Mouse (Mus musculus): ENCODE data around the gene Slc35c2.

The Slc35c2 gene

GRCm38 (mm10) chr2:165287202-165287984 lies at the start of gene Slc35c2:
Gene Slc35c2 (minus strand): TSS chr2:165287869.
- peak; percentile 93 for DNase-seq

GRCm38 (mm10) chr2:165337191-165337590 lies 49.5 kb upstream of the Slc35c2 start:
- peak; percentile 56 for DNase-seq

- no peak for DNase-seq
Measured at GRCm38 (mm10) chr2:165332610-165333210, 45.0 kb upstream of the Slc35c2 start.

- DNase-seq = no peak
Measured at GRCm38 (mm10) chr2:165329703-165330102, 42.0 kb upstream of the Slc35c2 start.

GRCm38 (mm10) chr2:165328746-165329145 lies 41.1 kb upstream of the Slc35c2 start:
- no peak for DNase-seq

GRCm38 (mm10) chr2:165327386-165327785 lies 39.7 kb upstream of the Slc35c2 start:
- DNase-seq = no peak

- peak; percentile 96 for DNase-seq
Measured at GRCm38 (mm10) chr2:165326304-165327190, 38.9 kb upstream of the Slc35c2 start, which contains the start of gene Elmo2. Gene Elmo2 (minus strand): TSS chr2:165326479.

- no peak for DNase-seq
Measured at GRCm38 (mm10) chr2:165325521-165326303, 38.0 kb upstream of the Slc35c2 start.

GRCm38 (mm10) chr2:165323928-165324327 lies 36.3 kb upstream of the Slc35c2 start:
- no peak for DNase-seq

- DNase-seq = no peak
Measured at GRCm38 (mm10) chr2:165323484-165323883, 35.8 kb upstream of the Slc35c2 start.

GRCm38 (mm10) chr2:165321981-165322735 lies 34.5 kb upstream of the Slc35c2 start:
- no peak for DNase-seq

GRCm38 (mm10) chr2:165321381-165321888 lies 33.8 kb upstream of the Slc35c2 start:
- DNase-seq = no peak

GRCm38 (mm10) chr2:165320531-165321150 lies 33.0 kb upstream of the Slc35c2 start:
- DNase-seq = no peak

GRCm38 (mm10) chr2:165319503-165319902 lies 31.8 kb upstream of the Slc35c2 start:
- no peak for DNase-seq

GRCm38 (mm10) chr2:165318941-165319340 lies 31.3 kb upstream of the Slc35c2 start:
- DNase-seq = no peak

GRCm38 (mm10) chr2:165317621-165318263 lies 30.1 kb upstream of the Slc35c2 start:
- no peak for DNase-seq

GRCm38 (mm10) chr2:165316837-165317473 lies 29.3 kb upstream of the Slc35c2 start:
- peak; percentile 66 for DNase-seq

- no peak for DNase-seq
Measured at GRCm38 (mm10) chr2:165316204-165316603, 28.5 kb upstream of the Slc35c2 start.

- no peak for DNase-seq
Measured at GRCm38 (mm10) chr2:165314197-165314596, 26.5 kb upstream of the Slc35c2 start.

- DNase-seq = no peak
Measured at GRCm38 (mm10) chr2:165312381-165312780, 24.7 kb upstream of the Slc35c2 start.
